Mouse (Mus musculus): ENCODE results near the gene Cc2d2b.

DNA sequence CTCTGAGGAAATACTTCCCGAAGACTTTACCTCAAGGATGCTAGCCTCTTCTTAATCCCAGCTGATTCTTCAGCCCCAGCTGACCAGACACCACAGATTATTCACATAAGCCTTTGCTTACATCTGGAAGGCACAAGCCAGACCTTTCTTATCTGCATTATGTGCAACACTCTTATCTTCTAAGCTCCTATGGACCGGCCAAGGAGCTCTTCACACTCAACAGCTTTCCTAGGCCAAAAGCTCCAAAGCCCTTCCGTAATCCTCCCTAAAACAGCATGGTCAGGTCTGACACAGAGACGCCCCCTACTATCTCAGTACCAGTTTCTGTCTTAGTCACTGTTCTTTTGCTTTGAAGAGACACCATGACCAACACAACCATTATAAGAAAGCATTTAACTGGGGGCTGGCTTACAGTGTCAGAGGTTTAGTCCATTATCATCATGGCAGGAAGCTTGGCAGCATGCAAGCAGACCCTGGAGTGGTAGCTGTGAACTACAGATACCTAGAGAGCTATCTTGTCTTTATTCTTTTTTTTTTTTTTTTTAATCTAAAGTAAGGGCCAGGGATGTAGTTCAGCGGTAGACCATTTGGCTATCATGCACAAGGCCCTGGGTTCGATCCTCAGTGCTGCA is 69.5 kb downstream of the Cc2d2b start:
- TF ChIP-seq POLR2A (IDR thresholded peaks at IDR 0.05; ENCODE audit: extremely low read depth, insufficient read depth, low read length) = no peak
- no peak for TF ChIP-seq CTCF (IDR thresholded peaks at IDR 0.05; ENCODE audit: low read depth, low read length)
